Mouse (Mus musculus) brain, embryonic 14.5 days (tissue): Measurements from ENCODE around the gene Phlda2.

ENCODE experiments used
- CTCF ChIP-seq: fragments of 200-500 bp; IDR thresholded peaks from 2 replicates; pipeline ENCODE4 v1.5.1; 2012; ENCODE audit warnings: inconsistent platforms, mild to moderate bottlenecking, moderate library complexity, borderline replicate concordance; ENCODE audit not compliant: insufficient read depth, insufficient read length; ENCODE audit errors: extremely low read depth
- POLR2A ChIP-seq: fragments of 200-500 bp; IDR thresholded peaks from 2 replicates; pipeline ENCODE4 v1.6.1; 2012; ENCODE audit warnings: mild to moderate bottlenecking, inconsistent platforms, borderline replicate concordance; ENCODE audit not compliant: poor library complexity, insufficient read depth, insufficient read length, severe bottlenecking; ENCODE audit errors: extremely low read depth

GRCm38 (mm10) chr7:143500912-143501311, 2.0 kb downstream of the Phlda2 start:
- TF ChIP-seq CTCF (no peak), POLR2A (no peak)
